Mouse (Mus musculus) heart, embryonic 12.5 days (tissue): ENCODE results near the gene Gm40193. TPM values are rescaled to one million over a fixed set of nuclear protein-coding genes. Genes with fewer than 3 reads are reported as not detected.

Experiments used
- ATAC-seq: fragments of 200-750 bp; cut with Nextera tagmentation; 2 replicates; pipeline ENCODE4 v1.8.0; 2017; ENCODE audit warnings: moderate TSS enrichment, moderate library complexity; ENCODE audit not compliant: insufficient number of reproducible peaks, low FRiP score
- H3K27ac ChIP-seq: fragments of 300-500 bp; sonication (generic); 2 replicates; pipeline ENCODE4 v1.5.1; 2016; ENCODE audit warnings: mild to moderate bottlenecking, moderate library complexity; ENCODE audit not compliant: poor library complexity, severe bottlenecking
- H3K27me3 ChIP-seq: fragments of 300-500 bp; sonication (generic); replicated peaks from 2 replicates; pipeline ENCODE4 v1.6.1; 2016; ENCODE audit warnings: mild to moderate bottlenecking, moderate library complexity
- H3K36me3 ChIP-seq: fragments of 300-500 bp; sonication (generic); 2 replicates; pipeline ENCODE4 v1.6.1; 2016; ENCODE audit warnings: mild to moderate bottlenecking, moderate library complexity
- H3K4me1 ChIP-seq: fragments of 300-500 bp; sonication (generic); replicated peaks from 2 replicates; pipeline ENCODE4 v1.6.1; 2016; ENCODE audit warnings: mild to moderate bottlenecking
- H3K4me2 ChIP-seq: fragments of 300-500 bp; sonication (generic); 2 replicates; pipeline ENCODE4 v1.6.1; 2016; ENCODE audit warnings: mild to moderate bottlenecking, moderate library complexity
- H3K4me3 ChIP-seq: fragments of 300-500 bp; sonication (generic); 2 replicates; pipeline ENCODE4 v1.5.1; 2016; ENCODE audit warnings: mild to moderate bottlenecking
- H3K9ac ChIP-seq: fragments of 300-500 bp; sonication (generic); 2 replicates; pipeline ENCODE4 v1.6.1; 2016; ENCODE audit warnings: mild to moderate bottlenecking, moderate library complexity
- H3K9me3 ChIP-seq: fragments of 300-500 bp; sonication (generic); replicated peaks from 2 replicates; pipeline ENCODE4 v1.6.1; 2016; ENCODE audit warnings: mild to moderate bottlenecking, moderate library complexity
- WGBS: fragments of 180-500 bp; shearing (Covaris S2); methylation state at CpG from one replicate; pipeline ENCODE4 v1.1.7; 2016; 5-methylcytosine and 5-hydroxymethylcytosine counted together
- polyA plus RNA-seq: library from polyadenylated mRNA; unstranded; fragments of >200 nt; fragmentation: Nextera tagmentation; extraction: Ambion mirVana; gene quantifications from 2 replicates; pipeline ENCODE4 v1.2.1, GENCODE M21; 2016

The Gm40193 gene
- polyA plus RNA-seq, 1 experiment from 2014 or later = not detected

DNA sequence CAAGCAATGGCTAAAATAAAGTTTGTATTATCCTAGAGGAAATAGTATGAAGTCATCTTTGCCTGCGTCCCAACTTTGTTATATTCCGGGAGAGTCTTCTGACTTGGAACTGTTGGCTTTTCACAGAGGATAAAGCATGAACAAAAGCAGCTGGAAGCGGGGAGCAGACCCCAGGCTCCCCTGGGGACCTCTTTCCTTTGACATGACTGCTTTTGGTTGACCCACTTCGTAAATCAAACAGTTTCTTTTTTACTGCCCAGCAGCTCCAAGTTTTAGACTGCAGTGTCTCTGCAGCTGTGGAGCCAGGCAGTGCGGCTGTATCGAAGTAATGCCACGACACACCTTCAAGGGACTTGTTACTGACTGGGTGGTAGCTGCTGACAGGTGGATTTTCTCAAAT lies 33.8 kb upstream of the Gm40193 start:
- H3K9me3 ChIP-seq = no peaks in the 10 kb centered on the region
- no peak overlapping the region for H3K4me2 ChIP-seq
- no peak for ATAC-seq
- no peak overlapping the region for H3K9ac ChIP-seq
- no peaks in the 10 kb centered on the region for H3K27me3 ChIP-seq
- peaks cover 47% of the 10 kb centered on the region for H3K4me1 ChIP-seq
- H3K36me3 ChIP-seq = peaks cover 7% of the 10 kb centered on the region; the same call in 1 of the 2 replicates
- 67% methylated on average over 7 of the region's 7 CpGs for WGBS
- no peak overlapping the region for H3K4me3 ChIP-seq
- H3K27ac ChIP-seq = no peak overlapping the region

DNA sequence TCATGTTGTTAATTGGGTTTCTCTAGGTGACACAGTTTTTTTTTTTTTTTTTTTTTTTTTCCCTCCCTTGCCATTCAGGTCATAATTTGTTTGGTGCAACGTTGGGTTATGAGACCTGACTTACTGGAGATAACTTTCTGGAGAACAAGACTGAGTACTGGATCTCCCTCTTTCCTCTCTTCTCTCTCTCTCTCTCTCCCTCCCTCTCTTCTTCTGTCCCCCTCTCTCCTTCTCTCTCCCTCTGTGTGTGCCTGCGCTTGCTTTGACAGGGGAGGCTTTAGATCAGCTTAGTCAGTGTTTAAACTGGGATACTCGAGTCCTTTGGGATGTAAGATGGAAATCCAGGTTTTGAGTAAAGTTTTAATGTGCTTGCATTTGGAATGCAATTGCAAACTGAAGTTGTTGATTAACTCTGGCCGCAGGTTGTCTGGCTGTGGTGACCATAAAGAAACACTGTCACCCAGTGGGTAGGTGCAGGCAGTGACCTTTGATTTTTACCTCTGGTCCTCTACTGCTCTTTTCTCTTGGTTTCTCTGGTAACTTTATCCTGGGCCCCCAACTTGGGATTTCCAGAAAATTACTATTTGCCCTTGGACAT lies 31.6 kb upstream of the Gm40193 start:
- peak overlapping the region; percentile 94 for H3K9ac ChIP-seq
- peak overlapping the region; percentile 92 for H3K4me2 ChIP-seq
- H3K27ac ChIP-seq = 0 out of 2 replicates have a peak overlapping the region, but pooled peaks have one; percentile 88
- no peak for ATAC-seq
- no peaks in the 10 kb centered on the region for H3K9me3 ChIP-seq
- peaks cover 7% of the 10 kb centered on the region; the same call in 1 of the 2 replicates for H3K36me3 ChIP-seq
- 47% methylated on average over 4 of the region's 4 CpGs for WGBS
- H3K4me3 ChIP-seq = peak overlapping the region; percentile 91
- H3K27me3 ChIP-seq = no peaks in the 10 kb centered on the region
- peaks cover 39% of the 10 kb centered on the region for H3K4me1 ChIP-seq

DNA sequence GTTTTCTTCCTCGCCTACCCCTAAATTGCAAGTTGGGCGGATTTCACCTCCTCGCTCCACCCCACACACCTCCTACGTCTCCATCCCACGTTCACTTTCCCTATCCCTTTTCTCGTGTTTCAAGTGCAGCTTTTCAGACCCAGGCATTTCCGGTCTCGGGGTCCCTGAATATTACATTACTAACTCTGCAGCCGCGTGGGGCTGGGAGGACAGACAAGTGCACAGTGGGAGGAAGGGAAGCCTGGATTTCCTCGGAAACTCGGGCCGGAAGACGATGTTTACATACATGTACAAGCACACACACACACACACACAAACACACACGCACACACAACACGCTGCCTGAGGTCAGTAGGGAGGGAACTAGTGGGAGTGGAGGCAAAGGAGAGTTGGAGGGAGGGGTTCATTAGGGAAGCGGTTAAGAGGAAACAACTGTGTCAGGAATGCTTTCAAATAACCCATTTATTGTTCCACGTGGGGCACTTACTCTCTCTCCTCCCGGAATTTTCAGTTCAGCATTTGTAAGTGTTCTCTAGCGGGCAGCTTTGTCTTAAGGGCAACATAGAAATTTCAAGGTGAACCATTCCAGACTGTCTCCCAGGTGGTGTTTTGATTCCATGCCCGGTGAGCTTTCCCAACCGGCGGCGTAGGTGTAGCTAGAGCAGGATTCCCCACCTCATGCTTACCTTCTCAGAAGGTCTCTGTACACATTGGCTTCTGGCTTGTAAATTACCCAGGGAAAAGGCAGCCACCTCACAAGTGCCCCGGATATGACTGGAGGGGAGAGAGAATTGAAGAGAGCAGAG lies 30.9 kb upstream of the Gm40193 start:
- no peaks in the 10 kb centered on the region for H3K27me3 ChIP-seq
- H3K9me3 ChIP-seq = no peaks in the 10 kb centered on the region
- peaks cover 39% of the 10 kb centered on the region for H3K4me1 ChIP-seq
- peaks cover 7% of the 10 kb centered on the region; the same call in 1 of the 2 replicates for H3K36me3 ChIP-seq
- H3K27ac ChIP-seq = peak overlapping the region; percentile 88
- peak overlapping the region; percentile 91 for H3K4me3 ChIP-seq
- H3K4me2 ChIP-seq = peak overlapping the region; percentile 92
- peak overlapping the region; percentile 94 for H3K9ac ChIP-seq
- WGBS = 2% methylated on average over 25 of the region's 25 CpGs
- no peak for ATAC-seq

DNA sequence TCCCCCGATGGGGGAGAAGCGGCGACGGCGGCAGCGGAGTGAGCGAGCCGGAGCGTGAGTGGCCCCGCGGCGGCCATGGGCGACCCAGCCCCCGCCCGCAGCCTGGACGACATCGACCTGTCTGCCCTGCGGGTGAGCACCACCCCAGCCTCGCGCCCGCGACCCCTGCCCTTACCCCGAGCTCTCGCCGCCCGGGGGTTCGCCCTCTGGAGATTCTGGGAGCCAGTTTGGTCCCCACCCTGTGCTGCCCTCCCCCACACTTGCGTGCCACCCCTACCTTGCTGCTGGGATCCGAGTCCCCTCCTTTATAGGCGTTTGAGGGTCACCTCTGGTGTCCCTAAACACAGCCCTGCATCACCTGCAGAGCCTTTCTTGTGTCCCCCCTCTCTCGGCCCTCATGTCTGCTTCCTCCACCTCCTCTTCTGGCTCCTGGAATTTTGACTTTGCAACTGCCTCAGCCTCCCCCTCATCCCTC lies 30.3 kb upstream of the Gm40193 start:
- Histone ChIP-seq H3K9ac (peak overlapping the region; percentile 94), H3K4me2 (peak overlapping the region; percentile 92), H3K36me3 (peaks cover 6% of the 10 kb centered on the region), H3K4me1 (peaks cover 39% of the 10 kb centered on the region), H3K27me3 (no peaks in the 10 kb centered on the region), H3K4me3 (peak overlapping the region; percentile 91), H3K9me3 (no peaks in the 10 kb centered on the region), H3K27ac (peak overlapping the region; percentile 88)
- 0% methylated on average over 20 of the region's 31 CpGs for WGBS
- ATAC-seq = no peak

DNA sequence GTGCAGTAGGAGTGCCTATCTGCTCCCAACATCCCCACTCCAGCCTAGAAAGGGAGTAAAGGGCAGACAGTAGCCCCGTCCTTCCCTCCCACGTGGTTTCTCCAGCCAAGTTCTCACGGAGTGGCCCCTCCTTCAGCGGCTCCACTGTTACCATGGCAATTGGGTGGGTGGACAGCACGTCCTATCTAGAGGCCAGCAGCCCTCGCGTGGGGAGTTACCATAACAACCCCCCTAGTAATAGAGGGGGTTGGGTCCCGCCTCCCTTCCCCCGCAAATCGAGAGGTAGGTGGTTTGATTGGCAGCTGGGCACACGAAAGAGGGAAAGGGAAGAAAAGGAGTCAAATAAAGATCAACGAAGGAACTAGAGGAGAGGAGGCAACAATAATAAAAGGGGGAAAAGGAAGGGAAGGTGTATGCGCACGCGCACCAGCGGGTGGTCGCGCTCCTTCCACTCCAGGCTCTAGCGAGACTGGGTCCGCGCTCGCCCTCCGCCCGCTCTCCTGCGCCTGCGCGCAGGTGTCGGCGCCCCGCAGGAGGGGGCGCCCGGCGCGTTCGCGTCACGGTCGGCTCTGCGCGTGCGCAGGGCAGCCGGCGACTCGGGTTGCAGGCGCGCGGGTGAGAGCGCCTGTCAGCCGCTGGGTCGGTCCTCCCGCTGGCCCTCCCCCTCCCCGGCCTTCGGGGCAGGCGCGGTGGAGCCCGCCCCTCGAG lies 29.7 kb upstream of the Gm40193 start, which contains the start of gene Mink1:
TSS of gene Mink1 (plus strand) at position 595 of the 708 bp plus-strand sequence.
- ATAC-seq = peak; percentile 93
- Histone ChIP-seq H3K27me3 (no peaks in the 10 kb centered on the region), H3K4me2 (peak within 1 kb of the TSS; percentile 92), H3K27ac (peak within 1 kb of the TSS; percentile 88), H3K36me3 (peaks cover 10% of the 10 kb centered on the region), H3K4me1 (peaks cover 39% of the 10 kb centered on the region), H3K4me3 (peak within 1 kb of the TSS; percentile 91), H3K9ac (peak within 1 kb of the TSS; percentile 94), H3K9me3 (no peaks in the 10 kb centered on the region)
- under 1% methylated on average over 55 of the region's 57 CpGs for WGBS

DNA sequence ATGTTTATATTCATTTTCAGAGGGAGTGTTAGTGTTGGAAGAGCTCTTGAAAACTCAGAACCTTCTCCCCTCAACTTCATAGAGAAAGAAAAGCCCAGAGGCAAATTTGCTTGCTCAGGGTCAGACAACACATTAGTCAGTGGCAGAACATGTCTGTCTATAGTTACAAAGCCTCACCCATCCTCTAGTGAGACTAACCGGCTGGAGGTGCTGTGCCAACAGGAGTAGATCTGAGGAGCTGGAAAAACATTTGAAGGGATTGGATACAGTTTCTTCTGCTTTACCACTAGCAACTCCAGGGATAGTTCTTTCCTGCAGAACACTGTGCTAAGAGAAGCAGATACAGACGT lies 29.2 kb upstream of the Gm40193 start:
- Histone ChIP-seq H3K27me3 (no peaks in the 10 kb centered on the region), H3K9ac (peak overlapping the region; percentile 94), H3K36me3 (peaks cover 15% of the 10 kb centered on the region), H3K27ac (peak overlapping the region; percentile 88), H3K4me2 (peak overlapping the region; percentile 92), H3K4me3 (peak overlapping the region; percentile 91), H3K9me3 (no peaks in the 10 kb centered on the region), H3K4me1 (peaks cover 36% of the 10 kb centered on the region)
- WGBS = 3% methylated on average over 2 of the region's 2 CpGs
- peak; percentile 8 for ATAC-seq

GRCm38 (mm10) chr11:70557545-70557944 lies 24.8 kb upstream of the Gm40193 start:
- no peak overlapping the region for H3K4me2 ChIP-seq
- peaks cover 50% of the 10 kb centered on the region for H3K36me3 ChIP-seq
- no peak for ATAC-seq
- no peak overlapping the region for H3K4me3 ChIP-seq
- H3K27ac ChIP-seq = no peak overlapping the region
- WGBS = 84% methylated on average over 9 of the region's 9 CpGs
- no peak overlapping the region for H3K9ac ChIP-seq
- peaks cover 2% of the 10 kb centered on the region; the same call in 1 of the 2 replicates for H3K27me3 ChIP-seq
- H3K4me1 ChIP-seq = peaks cover 6% of the 10 kb centered on the region
- no peaks in the 10 kb centered on the region for H3K9me3 ChIP-seq

DNA sequence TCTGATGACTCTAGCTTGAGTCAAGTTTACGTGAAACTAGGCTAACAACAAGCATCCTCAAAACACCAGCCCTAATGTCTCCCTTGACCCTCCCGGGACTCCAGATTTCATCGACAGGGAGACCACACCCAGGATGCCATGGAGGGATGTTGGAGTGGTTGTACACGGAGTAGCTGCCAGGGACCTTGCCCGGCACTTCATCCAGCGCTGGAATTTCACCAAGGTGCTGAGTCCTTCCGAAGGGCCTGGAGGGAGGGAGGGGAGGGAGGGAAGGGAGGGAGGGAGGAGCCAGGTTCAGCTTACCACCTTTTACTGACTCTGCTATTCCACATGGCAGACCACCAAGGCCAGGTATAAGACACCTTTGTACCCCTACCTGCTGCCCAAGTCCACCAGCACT lies 21.2 kb upstream of the Gm40193 start:
- Histone ChIP-seq H3K27ac (no peak overlapping the region), H3K4me3 (no peak overlapping the region), H3K9ac (no peak overlapping the region), H3K36me3 (peaks cover 54% of the 10 kb centered on the region), H3K9me3 (no peaks in the 10 kb centered on the region), H3K27me3 (peaks cover 4% of the 10 kb centered on the region; the same call in 1 of the 2 replicates), H3K4me1 (no peaks in the 10 kb centered on the region), H3K4me2 (no peak overlapping the region)
- 31% methylated on average over 6 of the region's 7 CpGs for WGBS
- ATAC-seq = no peak

GRCm38 (mm10) chr11:70551526-70551925 lies 18.8 kb upstream of the Gm40193 start:
- peaks cover 38% of the 10 kb centered on the region for H3K36me3 ChIP-seq
- H3K27me3 ChIP-seq = peaks cover 4% of the 10 kb centered on the region; the same call in 1 of the 2 replicates
- H3K4me2 ChIP-seq = no peak overlapping the region
- H3K9me3 ChIP-seq = no peaks in the 10 kb centered on the region
- no peaks in the 10 kb centered on the region for H3K4me1 ChIP-seq
- 81% methylated on average over 8 of the region's 8 CpGs for WGBS
- H3K4me3 ChIP-seq = no peak overlapping the region
- H3K27ac ChIP-seq = no peak overlapping the region
- no peak overlapping the region for H3K9ac ChIP-seq
- no peak for ATAC-seq

DNA sequence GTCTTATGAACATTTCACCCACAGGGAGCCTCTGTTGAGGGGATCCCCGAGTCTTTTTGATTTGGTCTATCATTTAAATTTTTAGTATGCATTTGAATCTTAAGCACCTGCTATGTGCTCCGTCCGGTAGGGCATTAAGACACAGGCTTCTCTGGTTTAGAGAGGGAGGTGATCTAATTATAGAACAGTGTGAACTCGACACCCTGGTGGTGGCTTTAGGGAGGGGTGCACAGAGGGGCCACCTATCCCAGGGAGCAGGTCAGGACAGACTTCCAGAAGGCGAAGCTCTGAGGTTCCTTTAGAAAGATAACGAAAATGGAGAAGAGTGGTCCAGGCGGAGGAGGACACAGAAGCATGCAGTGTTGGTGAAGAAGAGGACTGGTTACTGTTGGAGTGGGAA lies 11.8 kb upstream of the Gm40193 start:
- Histone ChIP-seq H3K4me1 (peaks cover 21% of the 10 kb centered on the region), H3K36me3 (peaks cover 22% of the 10 kb centered on the region), H3K27ac (peak overlapping the region; percentile 41; the same call in 1 of the 2 replicates), H3K27me3 (no peaks in the 10 kb centered on the region), H3K4me2 (peak overlapping the region; percentile 37), H3K4me3 (no peak overlapping the region), H3K9ac (no peak overlapping the region), H3K9me3 (no peaks in the 10 kb centered on the region)
- WGBS = 32% methylated on average over 7 of the region's 7 CpGs
- ATAC-seq = no peak

- ATAC-seq = no peak
- Histone ChIP-seq H3K4me3 (no peak overlapping the region), H3K36me3 (peaks cover 22% of the 10 kb centered on the region), H3K4me1 (peaks cover 24% of the 10 kb centered on the region), H3K4me2 (peak overlapping the region; percentile 69; the same call in 1 of the 2 replicates), H3K27ac (peak overlapping the region; percentile 8; the same call in 1 of the 2 replicates), H3K9ac (peak overlapping the region; percentile 23; the same call in 1 of the 2 replicates), H3K27me3 (peaks cover 3% of the 10 kb centered on the region; the same call in 1 of the 2 replicates), H3K9me3 (no peaks in the 10 kb centered on the region)
- WGBS = 64% methylated on average over 5 of the region's 5 CpGs
Measured at GRCm38 (mm10) chr11:70541415-70541814, 8.7 kb upstream of the Gm40193 start.
